Mouse (Mus musculus) intestine, postnatal 0 days (tissue): ENCODE data around the gene Sos2. TPM values are rescaled to one million over a fixed set of nuclear protein-coding genes. Genes with fewer than 3 reads are reported as not detected.
"Not testable (repeated sequence)": the region's sequence is repeated elsewhere in the genome, so short reads cannot be mapped to it uniquely, and the experiment has no call there.

Source experiments
- ATAC-seq: fragments of 200-750 bp; cut with Nextera tagmentation; 2 replicates; pipeline ENCODE4 v1.8.0; 2017; ENCODE audit warnings: mild to moderate bottlenecking, moderate TSS enrichment, moderate library complexity
- H3K27ac ChIP-seq: fragments of 300-500 bp; sonication (generic); 2 replicates; pipeline ENCODE4 v1.5.1; 2014; ENCODE audit warnings: mild to moderate bottlenecking, low read depth, low read length, moderate library complexity
- H3K27me3 ChIP-seq: fragments of 300-500 bp; sonication (generic); replicated peaks from 2 replicates; pipeline ENCODE4 v1.6.1; 2014; ENCODE audit warnings: low read length, mixed read lengths; ENCODE audit not compliant: control insufficient read depth, insufficient read depth
- H3K36me3 ChIP-seq: fragments of 300-500 bp; sonication (generic); 2 replicates; pipeline ENCODE4 v1.6.1; 2014; ENCODE audit warnings: mild to moderate bottlenecking, moderate library complexity; ENCODE audit not compliant: control insufficient read depth, insufficient read depth
- H3K4me1 ChIP-seq: fragments of 300-500 bp; sonication (generic); replicated peaks from 2 replicates; pipeline ENCODE4 v1.6.1; 2014; ENCODE audit warnings: antibody characterized with exemption, low read length, mixed read lengths; ENCODE audit not compliant: control insufficient read depth, insufficient read depth
- H3K4me2 ChIP-seq: fragments of 300-500 bp; sonication (generic); replicated peaks from 2 replicates; pipeline ENCODE4 v1.6.1; 2014; ENCODE audit warnings: low read depth, mild to moderate bottlenecking, moderate library complexity
- H3K4me3 ChIP-seq: fragments of 300-500 bp; sonication (generic); 2 replicates; pipeline ENCODE4 v1.5.1; 2014; ENCODE audit warnings: low read depth, low read length
- H3K9ac ChIP-seq: fragments of 300-500 bp; sonication (generic); 2 replicates; pipeline ENCODE4 v1.6.1; 2014; ENCODE audit warnings: mild to moderate bottlenecking, low read depth, low read length
- H3K9me3 ChIP-seq: fragments of 300-500 bp; sonication (generic); 2 replicates; pipeline ENCODE4 v1.6.1; 2016; ENCODE audit warnings: mixed run types; ENCODE audit not compliant: control insufficient read depth
- CTCF ChIP-seq: sonication (generic); IDR thresholded peaks from 2 replicates; pipeline ENCODE4 v1.5.1; 2016; ENCODE audit warnings: low read depth, mild to moderate bottlenecking, control low read depth, antibody characterized with exemption, moderate library complexity
- WGBS: fragments of 180-500 bp; shearing (Covaris S2); extraction: QIAGEN DNeasy Blood & Tissue Kit; methylation state at CpG from one replicate; pipeline ENCODE4 v1.1.7; 2014; 5-methylcytosine and 5-hydroxymethylcytosine counted together
- polyA plus RNA-seq: library from polyadenylated mRNA; unstranded; fragments of >200 nt; fragmentation: Nextera tagmentation; extraction: Ambion mirVana; gene quantifications from 2 replicates; pipeline ENCODE4 v1.2.1, GENCODE M21; 2015

The Sos2 gene
- polyA plus RNA-seq, 1 experiment from 2014 or later, result 9.4 TPM

DNA sequence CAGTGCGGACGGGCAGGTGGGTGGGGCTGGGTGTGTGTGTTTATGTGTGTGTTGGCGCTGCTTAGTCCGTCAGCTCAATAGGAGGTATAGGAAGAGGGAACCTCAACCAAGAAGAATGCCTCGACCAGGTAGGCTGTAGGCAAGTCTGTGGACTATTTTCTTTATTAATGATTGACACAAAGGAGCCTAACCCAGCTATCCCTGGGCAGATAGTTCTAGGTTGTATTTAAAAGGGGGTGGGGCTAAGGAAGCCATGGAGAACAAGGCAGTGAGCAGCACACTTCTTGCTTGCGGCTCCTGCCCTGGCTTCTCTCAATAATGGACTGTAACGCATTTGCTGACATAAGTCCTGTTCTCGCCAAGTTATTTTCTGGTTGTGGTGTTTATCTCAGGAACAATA lies 32.1 kb downstream of the Sos2 start:
- Histone ChIP-seq H3K9me3 (no peaks in the 10 kb centered on the region; the same call in 1 of the 2 replicates), H3K4me1 (no peaks in the 10 kb centered on the region), H3K4me3 (no peak overlapping the region), H3K27ac (no peak overlapping the region), H3K4me2 (peak overlapping the region; percentile 44), H3K27me3 (no peaks in the 10 kb centered on the region), H3K9ac (no peak overlapping the region), H3K36me3 (peaks cover 26% of the 10 kb centered on the region)
- ATAC-seq, result peak; percentile 80
- no peak for TF ChIP-seq CTCF
- 37% methylated on average over 8 of the region's 8 CpGs for WGBS

DNA sequence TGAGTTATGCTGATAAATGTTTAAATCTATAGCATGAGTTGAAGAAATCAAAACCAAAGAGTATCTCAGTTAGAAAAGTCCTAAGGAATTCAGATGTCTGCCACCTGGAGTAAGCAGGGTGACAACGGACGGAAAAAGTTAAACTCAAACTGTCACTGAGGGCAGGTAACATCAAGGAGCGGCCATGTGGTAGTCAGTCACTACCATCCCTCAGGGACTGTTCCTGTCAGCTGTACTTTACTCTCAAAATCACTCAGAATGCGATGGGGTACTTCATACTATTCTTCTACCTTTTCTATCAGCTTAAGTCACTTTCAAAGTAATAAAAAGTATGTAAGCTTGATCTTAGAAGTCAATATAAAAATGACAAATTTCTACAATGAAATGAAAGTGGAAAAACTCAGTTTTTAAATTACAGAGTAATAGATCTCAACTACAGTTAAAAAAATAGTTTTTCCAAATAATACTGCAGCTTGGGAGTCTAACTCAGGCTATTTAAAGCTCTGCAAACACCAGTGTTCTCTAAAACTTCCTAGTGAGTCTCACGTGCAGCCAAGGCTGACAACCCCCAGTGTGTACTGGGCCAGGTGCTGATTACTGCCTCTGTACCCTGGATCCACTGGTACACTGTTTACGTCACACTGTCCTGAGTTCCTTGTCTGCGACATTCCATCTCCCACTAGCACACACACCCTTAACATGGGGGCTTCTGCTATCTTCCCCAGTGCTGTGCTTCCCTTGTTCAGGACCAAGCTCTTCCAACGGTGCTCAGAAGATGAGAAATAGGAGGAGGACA lies 35.6 kb downstream of the Sos2 start:
- Histone ChIP-seq H3K4me2 (no peak overlapping the region), H3K36me3 (peaks cover 22% of the 10 kb centered on the region), H3K4me3 (no peak overlapping the region), H3K27ac (no peak overlapping the region), H3K27me3 (no peaks in the 10 kb centered on the region), H3K9me3 (no peaks in the 10 kb centered on the region), H3K9ac (no peak overlapping the region), H3K4me1 (no peaks in the 10 kb centered on the region)
- WGBS, result 78% methylated on average over 8 of the region's 8 CpGs
- no peak for TF ChIP-seq CTCF
- no peak for ATAC-seq

DNA sequence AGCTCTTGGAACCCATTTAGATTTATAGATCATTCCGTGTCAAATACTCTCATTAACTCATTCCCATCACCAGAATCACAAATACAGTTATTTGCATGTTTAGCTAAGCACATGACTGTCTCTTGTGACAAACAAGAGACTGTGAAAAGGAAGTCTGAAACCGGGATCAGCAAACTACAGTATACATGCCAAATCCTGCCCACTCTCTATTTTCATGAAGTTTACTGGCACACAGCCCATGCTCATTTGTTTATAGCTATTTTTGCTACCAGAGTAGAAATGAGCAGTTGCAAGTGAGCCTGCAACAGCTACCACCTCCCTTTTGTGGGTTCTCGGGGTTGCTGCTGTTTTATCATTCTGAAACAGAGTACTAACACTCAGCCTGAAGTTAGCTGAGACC lies 36.8 kb downstream of the Sos2 start:
- Histone ChIP-seq H3K27ac (no peak overlapping the region), H3K9me3 (no peaks in the 10 kb centered on the region), H3K4me2 (no peak overlapping the region), H3K36me3 (peaks cover 23% of the 10 kb centered on the region), H3K27me3 (no peaks in the 10 kb centered on the region), H3K4me1 (no peaks in the 10 kb centered on the region), H3K4me3 (no peak overlapping the region), H3K9ac (no peak overlapping the region)
- ATAC-seq, result no peak
- 70% methylated on average over 3 of the region's 3 CpGs for WGBS
- no peak for TF ChIP-seq CTCF

- no peaks in the 10 kb centered on the region for H3K4me1 ChIP-seq
- no peak for TF ChIP-seq CTCF
- H3K4me2 ChIP-seq, result no peak overlapping the region
- H3K9me3 ChIP-seq, result no peaks in the 10 kb centered on the region
- H3K36me3 ChIP-seq, result peaks cover 37% of the 10 kb centered on the region
- ATAC-seq, result 0 out of 2 replicates have a peak, but pooled peaks have one; percentile 38
- no peak overlapping the region for H3K4me3 ChIP-seq
- H3K9ac ChIP-seq, result no peak overlapping the region
- no peak overlapping the region for H3K27ac ChIP-seq
- H3K27me3 ChIP-seq, result no peaks in the 10 kb centered on the region
- WGBS, result 74% methylated on average over 5 of the region's 5 CpGs
Measured at GRCm38 (mm10) chr12:69642877-69643276, 38.8 kb downstream of the Sos2 start.

GRCm38 (mm10) chr12:69634761-69635160 lies 46.9 kb downstream of the Sos2 start:
- WGBS, result 89% methylated on average over 3 of the region's 3 CpGs

GRCm38 (mm10) chr12:69618590-69618989 lies 63.1 kb downstream of the Sos2 start:
- peak overlapping the region; percentile 43; the same call in 1 of the 2 replicates for H3K27ac ChIP-seq
- H3K4me1 ChIP-seq, H3K27me3 ChIP-seq, H3K4me2 ChIP-seq, H3K9me3 ChIP-seq, H3K4me3 ChIP-seq, H3K9ac ChIP-seq: not testable (repeated sequence)
- WGBS, result 46% methylated on average over 5 of the region's 5 CpGs
- peak; percentile 57 for ATAC-seq
- H3K36me3 ChIP-seq, result peaks cover 12% of the 10 kb centered on the region

More at GRCm38 (mm10) chr12:69634761-69635160, 46.9 kb downstream of the Sos2 start:
- Histone ChIP-seq H3K36me3 (peaks cover 18% of the 10 kb centered on the region), H3K4me3 (no peak overlapping the region), H3K27me3 (no peaks in the 10 kb centered on the region), H3K4me2 (no peak overlapping the region), H3K9ac (no peak overlapping the region), H3K4me1 (no peaks in the 10 kb centered on the region), H3K27ac (no peak overlapping the region), H3K9me3 (no peaks in the 10 kb centered on the region)
- no peak for ATAC-seq
- peak; percentile 68 for TF ChIP-seq CTCF
